Mouse (Mus musculus) ovary, postnatal 36 days (tissue): Measurements from ENCODE around the gene Eprs.

ENCODE experiments used
- DNase-seq: peaks from one replicate; pipeline ENCODE4 v3.0.0; 2022; ENCODE audit warnings: low spot score, mixed read lengths

Eprs gene

GRCm38 (mm10) chr1:185449727-185450126 is 86.9 kb downstream of the Eprs start:
- no peak for DNase-seq

DNA sequence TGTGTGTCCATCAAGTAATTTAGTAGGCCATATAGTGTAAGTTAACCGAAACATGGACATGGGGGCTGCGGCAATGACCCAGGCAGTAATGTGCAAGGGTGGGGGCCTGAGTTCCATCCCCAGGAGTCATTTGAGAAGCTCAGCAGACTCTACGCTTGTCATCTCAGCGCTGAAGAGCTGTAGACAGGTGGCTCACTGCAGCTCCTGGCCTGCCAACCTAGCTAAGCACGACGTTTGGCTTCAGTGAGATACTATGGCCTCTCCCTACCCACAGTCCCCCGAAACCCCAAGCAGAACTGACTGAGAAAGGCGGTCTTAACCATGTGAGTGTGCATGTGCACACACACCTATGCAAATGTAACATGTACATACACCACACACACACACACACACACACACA is 88.2 kb downstream of the Eprs start:
- DNase-seq: no peak

DNA sequence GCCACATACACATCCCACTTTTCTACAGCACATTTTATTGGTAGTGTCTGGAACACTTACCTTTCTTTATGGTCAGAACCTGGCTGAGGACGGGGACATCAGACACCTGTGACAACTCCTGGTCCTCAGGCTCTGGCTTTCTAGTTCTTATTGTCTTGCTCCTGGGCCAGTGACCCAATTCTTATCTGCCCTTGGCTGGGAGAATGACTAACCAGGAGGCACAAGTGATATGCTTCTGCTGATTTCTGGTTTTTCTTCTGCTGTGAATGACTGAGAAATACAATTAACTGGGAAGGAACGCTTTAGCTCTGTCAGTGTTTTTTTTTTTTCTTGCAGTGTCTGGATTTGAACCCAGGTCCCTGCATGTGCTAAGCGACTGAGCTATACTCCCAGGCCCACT is 88.7 kb downstream of the Eprs start:
- no peak for DNase-seq

GRCm38 (mm10) chr1:185452461-185452860 is 89.6 kb downstream of the Eprs start:
- no peak for DNase-seq

GRCm38 (mm10) chr1:185454144-185454543 is 91.3 kb downstream of the Eprs start:
- no peak for DNase-seq

- peak; percentile 8 for DNase-seq
Measured at GRCm38 (mm10) chr1:185454575-185454954, 91.7 kb downstream of the Eprs start, which contains the start of gene Slc30a10. Gene Slc30a10 (plus strand): TSS chr1:185454848.

DNA sequence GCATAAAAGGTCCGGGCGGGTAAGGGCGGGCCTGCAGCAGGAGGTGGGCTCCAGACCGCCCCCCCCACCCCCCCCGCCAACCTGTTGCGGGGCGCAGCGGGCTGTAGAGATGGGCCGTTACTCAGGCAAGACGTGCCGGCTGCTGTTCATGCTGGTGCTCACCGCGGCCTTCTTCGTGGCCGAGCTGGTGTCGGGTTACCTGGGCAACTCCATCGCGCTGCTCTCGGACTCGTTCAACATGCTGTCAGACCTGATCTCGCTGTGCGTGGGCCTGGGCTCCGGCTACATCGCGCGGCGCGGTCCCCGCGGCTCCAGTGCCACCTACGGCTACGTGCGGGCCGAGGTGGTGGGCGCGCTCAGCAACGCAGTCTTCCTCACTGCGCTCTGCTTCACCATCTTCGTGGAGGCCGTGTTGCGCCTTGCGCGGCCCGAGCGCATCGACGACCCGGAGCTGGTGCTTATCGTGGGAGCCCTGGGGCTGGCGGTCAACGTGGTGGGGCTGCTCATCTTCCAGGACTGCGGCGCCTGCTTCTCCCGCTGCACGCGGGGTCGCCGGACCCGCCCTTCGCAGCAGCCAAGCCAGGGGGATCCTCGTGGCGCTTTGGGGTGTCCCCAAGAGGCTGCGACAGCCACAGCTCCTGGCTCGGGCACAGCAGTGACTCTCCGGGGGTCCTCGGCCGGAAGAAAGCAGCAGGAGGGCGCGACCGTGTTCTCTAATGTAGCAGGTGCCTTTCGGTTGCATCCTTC is 92.3 kb downstream of the Eprs start:
- peak; percentile 15 for DNase-seq

DNA sequence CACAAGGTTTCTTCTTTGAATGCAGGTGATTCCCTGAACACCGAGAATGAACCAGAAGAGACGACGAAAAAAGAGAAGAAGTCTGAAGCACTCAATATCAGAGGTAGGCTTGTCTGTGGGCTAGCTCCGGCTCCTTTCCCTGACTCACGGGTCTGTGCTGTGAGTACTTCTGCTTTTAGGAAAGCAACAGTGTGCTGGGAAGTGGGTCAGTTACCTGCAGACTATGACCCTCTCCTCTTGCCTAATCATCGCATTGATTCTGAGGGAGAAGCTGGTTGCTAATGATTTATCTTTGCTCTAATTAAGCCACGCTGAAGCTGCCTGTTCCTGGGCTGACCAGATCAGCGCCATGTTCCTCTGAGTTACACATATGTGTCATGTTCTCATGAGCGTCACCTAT is 93.5 kb downstream of the Eprs start:
- DNase-seq: no peak

DNA sequence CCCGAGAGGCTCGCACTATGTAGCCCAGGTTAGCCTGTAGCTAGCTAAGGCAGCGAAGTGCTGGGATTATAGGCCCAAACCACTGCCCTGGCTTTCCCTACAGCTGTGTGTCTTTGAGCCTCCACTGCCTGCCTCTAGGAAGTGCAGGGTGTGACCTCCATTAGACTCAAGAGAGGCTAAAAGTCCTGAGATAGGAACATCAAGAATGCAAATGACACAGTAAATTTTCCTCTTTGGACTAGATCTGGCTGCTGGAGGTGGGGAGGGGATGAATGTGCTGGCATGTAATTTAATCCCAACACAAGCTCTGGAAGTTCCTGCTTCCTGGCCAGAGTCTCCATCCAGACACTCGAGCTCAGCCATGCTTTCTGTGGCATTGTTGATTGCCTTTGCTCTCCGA is 97.3 kb downstream of the Eprs start:
- no peak for DNase-seq

- no peak for DNase-seq
Measured at GRCm38 (mm10) chr1:185462889-185463288, 100.0 kb downstream of the Eprs start.

DNA sequence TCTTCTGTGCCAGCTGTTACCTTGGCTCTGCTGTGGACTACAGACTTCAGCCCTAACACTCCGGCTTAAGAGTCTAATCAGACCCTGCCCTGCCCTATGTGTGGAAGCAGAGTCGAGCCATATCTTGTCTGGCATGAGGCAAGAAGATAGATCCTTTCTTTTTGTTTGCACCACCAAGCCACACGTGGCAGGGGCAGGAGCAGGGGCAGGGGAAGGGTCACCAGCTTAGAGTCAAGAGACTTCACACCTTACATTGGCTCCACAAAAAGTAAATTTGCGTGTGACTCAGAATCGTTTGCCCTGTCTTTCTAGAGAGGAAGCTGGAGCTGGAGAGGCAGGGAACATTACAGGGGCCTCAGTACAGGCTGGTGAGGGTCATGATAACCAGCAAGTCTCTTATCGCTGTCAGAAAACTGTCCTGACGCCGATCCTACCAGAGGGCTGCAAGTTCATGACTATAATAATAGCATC is 106.7 kb downstream of the Eprs start:
- no peak for DNase-seq

DNA sequence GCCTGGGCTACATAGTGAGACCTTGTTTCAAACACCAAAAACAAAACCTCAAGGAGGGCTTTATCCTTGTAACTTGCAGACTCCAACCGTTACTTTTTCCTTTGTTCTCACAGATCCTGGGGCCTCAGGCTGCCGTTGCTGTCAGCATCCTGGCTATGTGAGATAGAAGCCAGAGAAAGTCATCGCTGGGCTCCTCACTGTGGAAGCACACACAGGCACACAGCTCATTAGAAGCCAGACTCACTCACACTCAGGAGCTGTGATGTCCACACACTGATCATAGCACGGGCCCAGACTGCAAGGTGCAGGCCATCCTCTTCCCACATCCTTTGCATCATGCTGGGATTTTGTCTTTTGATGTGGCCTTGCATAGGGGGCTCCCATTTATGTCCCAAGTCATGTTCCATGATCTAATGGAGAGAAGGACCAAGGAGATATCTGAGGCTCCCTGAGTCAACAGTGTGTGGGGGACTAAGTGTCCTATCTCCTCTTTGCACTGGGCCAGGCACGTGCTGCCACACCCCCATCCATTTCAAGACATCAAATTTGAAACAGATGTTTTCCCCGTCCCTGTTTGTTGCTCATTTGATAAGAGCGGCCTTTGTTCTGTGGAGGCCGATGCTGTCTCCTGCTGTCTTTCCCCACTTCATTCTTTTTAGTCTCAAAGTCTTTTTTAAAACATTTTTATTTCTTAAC is 109.3 kb downstream of the Eprs start:
- DNase-seq: no peak

- no peak for DNase-seq
Measured at GRCm38 (mm10) chr1:185472730-185473129, 109.9 kb downstream of the Eprs start.

DNA sequence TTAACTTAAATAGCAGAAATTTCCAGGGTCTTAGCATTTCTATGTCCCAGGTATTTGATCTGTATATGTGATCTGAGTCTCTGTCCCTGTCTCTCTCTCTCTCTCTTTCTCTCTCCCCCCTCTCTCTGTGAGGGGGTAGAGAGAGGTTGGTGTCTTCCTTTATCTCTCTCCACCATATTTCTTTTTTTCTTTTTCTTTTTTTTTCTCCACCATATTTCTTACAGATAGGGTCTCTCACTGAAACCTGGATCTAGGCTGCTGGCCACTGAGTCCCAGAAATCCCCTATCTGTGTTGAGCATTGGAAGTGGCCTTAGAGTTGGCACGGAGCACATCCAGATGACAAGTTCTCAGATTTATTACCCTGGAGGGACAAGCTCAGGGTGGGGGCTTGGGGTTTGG is 110.6 kb downstream of the Eprs start:
- DNase-seq: no peak
